Mouse (Mus musculus) hindbrain, embryonic 11.5 days (tissue): ENCODE measurements around the gene Fxyd5. TPM values are rescaled to one million over a fixed set of nuclear protein-coding genes. Genes with fewer than 3 reads are reported as not detected.

Experiments
- ATAC-seq: fragments of 200-750 bp; cut with Nextera tagmentation; 2 replicates; pipeline ENCODE4 v1.8.0; 2017; ENCODE audit warnings: mild to moderate bottlenecking, moderate TSS enrichment, moderate library complexity; ENCODE audit not compliant: low FRiP score
- DNase-seq: peaks from one replicate; pipeline ENCODE4 v3.0.0-alpha.2; 2015; ENCODE audit warnings: low spot score
- H3K27ac ChIP-seq: fragments of 300-500 bp; sonication (generic); 2 replicates; pipeline ENCODE4 v1.5.1; 2014; ENCODE audit warnings: mild to moderate bottlenecking, low read depth, low read length
- H3K27me3 ChIP-seq: fragments of 300-500 bp; sonication (generic); 2 replicates; pipeline ENCODE4 v1.6.1; 2014; ENCODE audit warnings: mild to moderate bottlenecking, low read length, moderate library complexity, mixed read lengths; ENCODE audit not compliant: control insufficient read depth, insufficient read depth
- H3K36me3 ChIP-seq: fragments of 300-500 bp; sonication (generic); 2 replicates; pipeline ENCODE4 v1.6.1; 2014; ENCODE audit warnings: mild to moderate bottlenecking, low read length, moderate library complexity, mixed read lengths; ENCODE audit not compliant: control insufficient read depth, insufficient read depth
- H3K4me1 ChIP-seq: fragments of 300-500 bp; sonication (generic); replicated peaks from 2 replicates; pipeline ENCODE4 v1.6.1; 2014; ENCODE audit warnings: low read length, mixed read lengths; ENCODE audit not compliant: control insufficient read depth, insufficient read depth
- H3K4me2 ChIP-seq: fragments of 300-500 bp; sonication (generic); replicated peaks from 2 replicates; pipeline ENCODE4 v1.6.1; 2014; ENCODE audit warnings: mild to moderate bottlenecking, low read depth, low read length
- H3K4me3 ChIP-seq: fragments of 300-500 bp; sonication (generic); 2 replicates; pipeline ENCODE4 v1.5.1; 2014; ENCODE audit warnings: low read depth, low read length
- H3K9ac ChIP-seq: fragments of 300-500 bp; sonication (generic); 2 replicates; pipeline ENCODE4 v1.6.1; 2014; ENCODE audit warnings: low read depth, low read length
- H3K9me3 ChIP-seq: fragments of 300-500 bp; sonication (generic); 2 replicates; pipeline ENCODE4 v1.6.1; 2016; ENCODE audit warnings: low read length; ENCODE audit not compliant: control insufficient read depth
- WGBS: fragments of 180-500 bp; shearing (Covaris S2); extraction: QIAGEN DNeasy Blood & Tissue Kit; methylation state at CpG from one replicate; pipeline ENCODE4 v1.1.7; 2014; 5-methylcytosine and 5-hydroxymethylcytosine counted together
- polyA plus RNA-seq: library from polyadenylated mRNA; unstranded; fragments of >200 nt; fragmentation: Nextera tagmentation; extraction: Ambion mirVana; gene quantifications from 2 replicates; pipeline ENCODE4 v1.2.1, GENCODE M21; 2014

Fxyd5 gene
- polyA plus RNA-seq, 1 experiment from 2014 or later, result 12.3 TPM

- no peak overlapping the region for H3K4me2 ChIP-seq
- no peak overlapping the region for H3K9ac ChIP-seq
- H3K9me3 ChIP-seq, result no peaks in the 10 kb centered on the region
- DNase-seq (no peak), ATAC-seq (no peak)
- no peaks in the 10 kb centered on the region for H3K36me3 ChIP-seq
- no peaks in the 10 kb centered on the region for H3K4me1 ChIP-seq
- no peak overlapping the region for H3K4me3 ChIP-seq
- 88% methylated on average over 5 of the region's 5 CpGs for WGBS
- H3K27ac ChIP-seq, result no peak overlapping the region
- H3K27me3 ChIP-seq, result no peaks in the 10 kb centered on the region
Measured at GRCm38 (mm10) chr7:30993986-30994385, 48.3 kb downstream of the Fxyd5 start.

DNA sequence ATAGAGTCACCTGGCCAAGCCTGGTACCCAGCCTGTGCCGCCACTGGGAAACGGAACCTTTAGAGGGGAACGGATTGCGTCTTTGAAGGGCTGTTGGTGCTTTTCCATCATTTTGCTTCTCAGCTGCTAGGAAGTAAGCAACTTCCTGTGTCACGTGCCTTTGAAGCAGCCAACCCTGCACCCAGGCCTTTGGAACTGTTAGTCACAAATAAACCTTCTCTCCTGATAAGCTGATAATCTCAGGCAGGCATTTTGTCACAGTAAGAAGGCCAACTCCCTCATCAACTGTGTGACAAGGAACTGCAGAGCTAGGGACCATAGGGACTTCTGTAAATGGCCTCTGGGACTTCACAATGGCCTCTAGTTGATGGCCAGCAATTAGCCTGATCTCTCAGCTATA, 50.1 kb downstream of the Fxyd5 start:
- H3K4me3 ChIP-seq, result no peak overlapping the region
- no peak overlapping the region for H3K4me2 ChIP-seq
- DNase-seq (no peak), ATAC-seq (no peak)
- H3K9me3 ChIP-seq, result no peaks in the 10 kb centered on the region
- H3K27me3 ChIP-seq, result no peaks in the 10 kb centered on the region
- H3K9ac ChIP-seq, result no peak overlapping the region
- no peaks in the 10 kb centered on the region for H3K36me3 ChIP-seq
- 81% methylated on average over 5 of the region's 5 CpGs for WGBS
- H3K4me1 ChIP-seq, result no peaks in the 10 kb centered on the region
- no peak overlapping the region for H3K27ac ChIP-seq

- H3K4me1 ChIP-seq, result no peaks in the 10 kb centered on the region
- H3K4me2 ChIP-seq, result no peak overlapping the region
- H3K27me3 ChIP-seq, result no peaks in the 10 kb centered on the region
- no peaks in the 10 kb centered on the region for H3K36me3 ChIP-seq
- 76% methylated on average over 4 of the region's 4 CpGs for WGBS
- H3K4me3 ChIP-seq, result no peak overlapping the region
- ATAC-seq (no peak), DNase-seq (no peak)
- H3K9me3 ChIP-seq, result no peaks in the 10 kb centered on the region
- H3K9ac ChIP-seq, result no peak overlapping the region
- H3K27ac ChIP-seq, result no peak overlapping the region
Measured at GRCm38 (mm10) chr7:30988519-30989162, 53.6 kb downstream of the Fxyd5 start.

DNA sequence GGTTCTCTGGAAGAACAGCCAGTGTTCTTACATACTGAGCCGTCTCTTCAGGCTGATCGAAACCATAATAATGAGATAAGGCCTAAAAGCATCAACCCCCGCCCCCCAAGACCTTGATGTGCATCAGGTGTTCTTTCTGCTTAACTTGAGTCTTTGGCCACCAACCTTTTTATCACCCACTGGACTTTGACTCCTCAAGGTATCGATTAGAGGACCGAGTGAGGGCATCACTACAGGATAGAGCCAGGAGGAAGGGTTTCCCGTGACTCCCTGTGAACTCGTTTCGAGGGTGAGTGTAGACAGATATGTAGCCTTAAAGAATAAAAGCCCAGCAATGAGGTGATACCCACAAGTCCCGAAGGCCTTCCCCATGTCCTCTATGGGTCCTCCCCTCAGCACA, 56.9 kb downstream of the Fxyd5 start:
- ATAC-seq (no peak), DNase-seq (no peak)
- Histone ChIP-seq H3K9ac (no peak overlapping the region), H3K9me3 (no peaks in the 10 kb centered on the region), H3K27me3 (no peaks in the 10 kb centered on the region), H3K36me3 (no peaks in the 10 kb centered on the region), H3K4me2 (no peak overlapping the region), H3K4me1 (no peaks in the 10 kb centered on the region), H3K4me3 (no peak overlapping the region), H3K27ac (no peak overlapping the region)
- WGBS, result 86% methylated on average over 9 of the region's 9 CpGs

Other genes starting within 250 kb of the Fxyd5 start
- gene Ffar2, start 218.7 kb downstream of the Fxyd5 start, polyA plus RNA-seq, result 0.20 TPM in 1 of 2 replicates, not detected in the other
- gene Ffar3, start 186.3 kb downstream of the Fxyd5 start, polyA plus RNA-seq, result not detected in 2 replicates
- not detected in 2 replicates for gene Ffar1, start 180.9 kb downstream of the Fxyd5 start, polyA plus RNA-seq
- gene Cd22, start 162.1 kb downstream of the Fxyd5 start, polyA plus RNA-seq, result not detected in 2 replicates
- gene Mag, start 127.6 kb downstream of the Fxyd5 start, polyA plus RNA-seq, result 0.28 and 0.73 TPM in 2 replicates
- gene Hamp2, start 117.8 kb downstream of the Fxyd5 start, polyA plus RNA-seq, result not detected in 2 replicates
- not detected in 2 replicates for gene Hamp, start 98.4 kb downstream of the Fxyd5 start, polyA plus RNA-seq
- gene Usf2, start 85.7 kb downstream of the Fxyd5 start, polyA plus RNA-seq, result 23.5 and 25.4 TPM in 2 replicates
- 12.8 and 13.4 TPM in 2 replicates for gene Lsr, start 69.0 kb downstream of the Fxyd5 start, polyA plus RNA-seq
- 0.59 and 1.1 TPM in 2 replicates for gene Fam187b, start 68.7 kb downstream of the Fxyd5 start, polyA plus RNA-seq
- 8.7 and 12.6 TPM in 2 replicates for gene Fxyd7, start 9.0 kb upstream of the Fxyd5 start, polyA plus RNA-seq
- 15.6 and 18.1 TPM in 2 replicates for gene Fxyd1, start 14.7 kb upstream of the Fxyd5 start, polyA plus RNA-seq
- 1.0 and 2.8 TPM in 2 replicates for gene Lgi4, start 16.9 kb upstream of the Fxyd5 start, polyA plus RNA-seq
- 6.3 and 8.6 TPM in 2 replicates for gene Fxyd3, start 34.2 kb upstream of the Fxyd5 start, polyA plus RNA-seq
- 0.56 and 1.4 TPM in 2 replicates for gene Hpn, start 72.8 kb upstream of the Fxyd5 start, polyA plus RNA-seq
- gene Scn1b, start 84.5 kb upstream of the Fxyd5 start, polyA plus RNA-seq, result 0.60 and 0.86 TPM in 2 replicates
- 120 and 125 TPM in 2 replicates for gene Gramd1a, start 113.4 kb upstream of the Fxyd5 start, polyA plus RNA-seq
- gene Scgb2b2, start 248.0 kb upstream of the Fxyd5 start, polyA plus RNA-seq, result not detected in 2 replicates
- not detected in 2 replicates for gene Scgb1b2, start 249.3 kb upstream of the Fxyd5 start, polyA plus RNA-seq